Mouse (Mus musculus) c-Kit-positive CD71-positive TER-119-positive erythroid progenitor cells, embryonic 14.5 days (primary cell): Measurements from ENCODE around the gene Ets1.

Experiments
- DNase-seq: peaks from one replicate; pipeline ENCODE4 v3.0.0-alpha.2; 2013; ENCODE audit warnings: low spot score

The Ets1 gene

DNA sequence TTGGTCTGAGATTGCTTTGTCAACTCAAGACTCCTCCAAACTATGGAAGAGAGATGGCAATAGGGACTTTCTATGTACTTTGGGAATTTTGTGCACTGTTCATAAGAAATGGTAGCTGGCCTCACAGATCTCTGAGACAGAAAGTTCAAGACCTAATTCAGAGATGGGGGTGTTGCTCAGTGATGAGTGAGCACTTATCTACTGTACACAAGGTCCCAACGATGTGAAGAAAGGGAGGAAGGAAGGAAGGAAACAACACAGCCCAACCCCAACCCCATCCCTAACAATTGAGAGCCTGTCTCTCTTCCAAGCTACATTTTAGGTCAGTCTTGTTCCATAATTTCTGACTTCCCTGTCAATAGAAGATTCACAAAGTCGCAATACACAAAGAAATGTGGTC is 125.3 kb downstream of the Ets1 start:
- DNase-seq = no peak

- DNase-seq = no peak
Observed at GRCm38 (mm10) chr9:32764374-32764773, 128.4 kb downstream of the Ets1 start.

- no peak for DNase-seq
Observed at GRCm38 (mm10) chr9:32765123-32765522, 129.1 kb downstream of the Ets1 start.

DNA sequence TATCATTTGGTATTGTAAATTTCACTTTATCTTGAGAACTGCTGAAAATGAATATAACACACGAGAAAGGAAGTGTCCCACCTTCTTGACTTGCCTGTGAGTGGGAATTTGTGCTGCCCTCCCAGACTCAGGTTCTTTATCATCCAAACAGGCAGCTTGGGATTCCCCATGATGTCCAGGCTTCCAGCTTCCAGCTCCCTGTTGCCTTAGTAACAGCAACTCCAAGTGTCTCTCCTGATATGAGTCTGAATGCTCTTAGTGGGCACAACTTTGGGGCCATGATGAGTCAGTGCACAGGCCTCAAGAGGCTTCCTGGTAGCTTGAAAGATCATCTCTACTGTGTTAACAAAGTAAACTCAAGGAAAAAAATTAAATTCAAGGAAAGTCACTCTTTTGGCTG is 142.8 kb downstream of the Ets1 start:
- DNase-seq = no peak

DNA sequence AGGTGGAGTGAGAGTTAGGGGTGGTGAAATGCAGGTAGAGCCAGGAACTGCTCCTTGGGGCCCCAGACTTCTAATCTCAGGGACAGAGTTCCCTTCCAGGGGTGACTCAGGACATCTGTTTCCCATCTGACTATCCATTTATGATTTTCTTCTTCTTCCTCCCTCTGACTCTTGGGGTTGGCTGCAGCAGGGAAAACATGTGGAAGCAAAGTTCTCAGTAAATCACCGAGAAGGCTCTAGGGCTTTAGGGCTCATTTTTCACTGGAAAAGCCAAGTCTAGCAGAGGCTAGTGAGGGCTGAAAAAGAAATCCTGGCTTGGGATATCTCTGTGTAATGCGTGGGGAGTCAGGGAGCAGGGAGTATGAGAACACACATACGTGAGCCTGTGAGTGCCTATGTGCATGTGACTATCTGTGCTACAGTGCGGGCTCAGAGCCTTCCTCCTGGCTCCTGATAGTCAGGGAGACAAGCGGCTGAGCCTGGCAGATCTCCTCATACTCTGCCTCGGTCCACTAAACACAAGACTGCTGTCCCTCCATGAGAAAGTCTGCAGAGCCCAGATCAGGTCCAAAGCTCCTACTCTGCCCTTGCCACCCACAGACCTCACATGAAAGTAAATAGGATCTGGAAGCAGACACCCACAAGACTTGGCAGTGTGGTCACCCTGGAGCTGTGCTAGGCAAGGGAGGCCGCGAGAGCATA is 146.5 kb downstream of the Ets1 start:
- no peak for DNase-seq

GRCm38 (mm10) chr9:32787091-32787490 is 151.1 kb downstream of the Ets1 start:
- DNase-seq = no peak

- no peak for DNase-seq
Observed at GRCm38 (mm10) chr9:32787615-32788014, 151.6 kb downstream of the Ets1 start.

DNA sequence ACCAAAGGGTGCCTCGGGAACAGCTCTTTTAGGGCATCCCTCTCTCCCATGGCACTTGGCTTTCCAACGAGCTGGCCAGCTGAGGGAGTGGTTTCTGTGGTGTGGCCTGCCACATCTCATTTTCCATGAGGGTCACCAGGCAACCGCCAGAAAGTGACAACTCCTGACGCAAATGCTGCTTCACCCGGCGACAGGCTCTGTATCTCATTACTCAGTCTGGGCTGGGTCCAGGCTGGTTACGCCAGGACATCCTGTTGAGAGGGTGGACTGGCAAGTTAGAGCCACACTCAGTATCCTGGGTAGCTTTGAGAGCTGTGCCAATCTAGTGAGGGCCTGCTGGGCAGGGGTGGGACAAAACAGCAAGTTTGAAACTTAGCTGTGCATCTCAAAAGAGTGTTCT is 153.3 kb downstream of the Ets1 start:
- no peak for DNase-seq

DNA sequence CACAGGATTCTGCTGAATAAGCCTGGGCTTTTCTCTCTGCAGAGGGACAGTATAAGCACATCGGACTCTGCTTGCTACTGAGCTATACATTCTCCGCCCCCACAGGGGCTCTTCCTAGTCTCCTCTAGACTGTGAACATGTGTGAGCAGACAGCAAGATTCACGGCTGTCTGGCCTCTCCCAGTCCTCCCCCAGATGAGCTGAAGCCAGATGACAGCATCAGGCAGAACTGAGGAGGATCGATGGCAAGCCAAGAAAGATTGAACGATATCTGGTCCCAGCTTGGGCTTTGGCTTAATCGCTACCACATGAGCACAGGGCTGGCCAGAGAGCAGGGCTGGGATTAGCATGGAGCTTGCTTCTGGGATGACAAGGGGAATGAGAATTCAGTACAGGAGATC is 155.7 kb downstream of the Ets1 start:
- DNase-seq = no peak

- DNase-seq = no peak
Observed at GRCm38 (mm10) chr9:32798171-32798570, 162.2 kb downstream of the Ets1 start.

- DNase-seq = no peak
Observed at GRCm38 (mm10) chr9:32806106-32806505, 170.1 kb downstream of the Ets1 start.
